9 mouse cellular contexts compared by ENCODE assay signal in genomic region chr4:101082176-101082888, GRCm38 (mm10). TPM values are rescaled to one million over a fixed set of nuclear protein-coding genes. Genes with fewer than 3 reads are reported as not detected.
A peak's percentile ranks its signal among the peaks of the same experiment; 100 is the strongest.
DNase-seq lines count a peak whose midpoint lies in the region; ATAC-seq and TF ChIP-seq lines count a peak whose summit lies in the region.
"Had no signal": no experiment of that assay in that cellular context is flagged by ENCODE, and none has a peak within 500 bp of the region (broad histone marks: within the 10 kb centered on the region; RNA-seq: fewer than 3 reads in every experiment).

No protein-coding gene starts in this region.

- no peak overlapping the region for H3K4me3 ChIP-seq in heart, embryonic 15.5 days
- H3K4me3 ChIP-seq in heart, adult 2 months, result no peak overlapping the region
- peak overlapping the region; percentile 12 for H3K4me3 ChIP-seq in hindbrain, embryonic 10.5 days
- H3K4me3 ChIP-seq: erythroblast, embryonic 14.5 days had no signal

- no peak for ATAC-seq in heart, embryonic 15.5 days (replicated peaks; ENCODE audit: insufficient number of reproducible peaks, insufficient read depth, low FRiP score, low read depth)

- TF ChIP-seq POLR2A in heart, adult 2 months (IDR thresholded peaks at IDR 0.05; ENCODE audit: insufficient read depth, low read depth, low read length), result no peak

- H3K79me2 ChIP-seq in heart, adult 2 months (replicated peaks; ENCODE audit: control insufficient read depth, insufficient read depth, low read length), result no peaks in the 10 kb centered on the region

- DNase-seq in heart, adult 2 months, result no peak
- DNase-seq in hindbrain, embryonic 10.5 days (ENCODE audit: low spot score), result peak; percentile 27
- DNase-seq in kidney, postnatal 10 days, result peak; percentile 52
- peak; percentile 72 for DNase-seq in retina, embryonic 14.5 days (ENCODE audit: low spot score)
- DNase-seq in thymus, postnatal 4 days, result no peak
- no peak for DNase-seq in heart, adult 11 months
- no peak for DNase-seq in adrenal gland, postnatal 36 days

- intact Hi-C loops in heart, adult 2 months (cut with DNase I), result no loop called here

- H3K36me3 ChIP-seq in heart, embryonic 15.5 days, result no peaks in the 10 kb centered on the region
- no peaks in the 10 kb centered on the region for H3K36me3 ChIP-seq in heart, adult 2 months (ENCODE audit: control insufficient read depth, insufficient read depth, low read length)
- H3K36me3 ChIP-seq in hindbrain, embryonic 10.5 days, result peaks cover 10% of the 10 kb centered on the region; the same call in 1 of the 2 replicates

- H3K9ac ChIP-seq in heart, embryonic 15.5 days, result no peak overlapping the region
- H3K9ac ChIP-seq in heart, adult 2 months (ENCODE audit: low read depth, low read length), result no peak overlapping the region

- TF ChIP-seq CTCF in heart, adult 2 months (IDR thresholded peaks at IDR 0.05), result no peak

- no peaks in the 10 kb centered on the region for H3K9me3 ChIP-seq in heart, embryonic 15.5 days (replicated peaks)
- no peaks in the 10 kb centered on the region for H3K9me3 ChIP-seq in hindbrain, embryonic 10.5 days

- 51% methylated on average over 17 of the region's 17 CpGs for WGBS in heart, embryonic 15.5 days
- 69% methylated on average over 17 of the region's 17 CpGs for WGBS in heart, adult 2 months
- 22% methylated on average over 17 of the region's 17 CpGs for WGBS in hindbrain, embryonic 10.5 days

- H3K4me2 ChIP-seq in heart, embryonic 15.5 days, result no peak overlapping the region; the same call in 1 of the 2 replicates

- no peaks in the 10 kb centered on the region for H3K27me3 ChIP-seq in heart, embryonic 15.5 days
- no peaks in the 10 kb centered on the region for H3K27me3 ChIP-seq in heart, adult 2 months (ENCODE audit: control insufficient read depth, insufficient read depth, low read length)
- H3K27me3 ChIP-seq in hindbrain, embryonic 10.5 days (ENCODE audit: insufficient read depth, poor library complexity, severe bottlenecking), result no peaks in the 10 kb centered on the region

- peaks cover 8% of the 10 kb centered on the region; the same call in 1 of the 2 replicates for H3K4me1 ChIP-seq in heart, embryonic 15.5 days (replicated peaks)
- no peaks in the 10 kb centered on the region; the same call in none of the 2 replicates for H3K4me1 ChIP-seq in heart, adult 2 months (ENCODE audit: control insufficient read depth, insufficient read depth, low read length)
- peaks cover 44% of the 10 kb centered on the region for H3K4me1 ChIP-seq in hindbrain, embryonic 10.5 days (replicated peaks)

- no peak for TF ChIP-seq EP300 in heart, adult 2 months (IDR thresholded peaks at IDR 0.05; ENCODE audit: insufficient read depth, low read depth, low read length)

- H3K27ac ChIP-seq in heart, embryonic 15.5 days, result peak overlapping the region; percentile 42; the same call in 1 of the 2 replicates
- no peak overlapping the region for H3K27ac ChIP-seq in heart, adult 2 months
- H3K27ac ChIP-seq in hindbrain, embryonic 10.5 days, result peak overlapping the region; percentile 81

RNA-seq across cellular contexts. Expression of gene Raver2, which starts 13.5 kb away (rescaled TPM):
- 3.2 and 5.4 TPM in 2 replicates for polyA plus RNA-seq in heart, embryonic 15.5 days (2015; fragmentation: Nextera tagmentation; extraction: Ambion mirVana)
- total RNA-seq in heart, adult 2 months (2021), result 1 to 10 TPM; 2.2 to 3.0 TPM
- polyA plus RNA-seq in heart, adult 2 months (2012; rRNA removed), result 2.0 and 2.7 TPM in 2 replicates
- 9.1 and 12.2 TPM in 2 replicates for polyA plus RNA-seq in hindbrain, embryonic 10.5 days (2016; fragmentation: Nextera tagmentation; extraction: Ambion mirVana)
- total RNA-seq in adrenal gland, postnatal 36 days (2021), result 1 to 10 TPM; 3.3 to 4.3 TPM
- polyA plus RNA-seq: erythroblast, embryonic 14.5 days had no signal

Comparison
In these comparisons a context has a peak if more than half of its experiments do, and no peak if none do; other contexts are left out.
1. DNase-seq: peak in hindbrain, embryonic 10.5 days (single experiment), kidney, postnatal 10 days (single experiment) and retina, embryonic 14.5 days (single experiment); none in heart, adult 2 months (0 of 2), thymus, postnatal 4 days (single experiment), heart, adult 11 months (single experiment) and adrenal gland, postnatal 36 days (0 of 2).